Mouse (Mus musculus) kidney, adult 2 months (tissue): Measurements from ENCODE around the gene Prkce. TPM values are rescaled to one million over a fixed set of nuclear protein-coding genes. Genes with fewer than 3 reads are reported as not detected.

Source experiments
- DNase-seq: peaks from one replicate; pipeline ENCODE4 v3.0.0; 2021
- H3K27ac ChIP-seq: fragments of 200-500 bp; 2 replicates; pipeline ENCODE4 v1.5.1; 2012; ENCODE audit warnings: low read depth, low read length, control low read depth, inconsistent platforms; ENCODE audit not compliant: insufficient read depth
- H3K27me3 ChIP-seq: fragments of 200-500 bp; replicated peaks from 2 replicates; pipeline ENCODE4 v1.6.1; 2012; ENCODE audit warnings: mild to moderate bottlenecking, moderate library complexity, low read length, inconsistent platforms; ENCODE audit not compliant: control insufficient read depth, insufficient read depth
- H3K36me3 ChIP-seq: fragments of 200-500 bp; 2 replicates; pipeline ENCODE4 v1.6.1; 2012; ENCODE audit warnings: mild to moderate bottlenecking, moderate library complexity, low read length, inconsistent platforms; ENCODE audit not compliant: control insufficient read depth, insufficient read depth
- H3K4me1 ChIP-seq: fragments of 200-500 bp; 2 replicates; pipeline ENCODE4 v1.6.1; 2011; ENCODE audit warnings: low read length; ENCODE audit not compliant: control insufficient read depth, insufficient read depth
- H3K4me3 ChIP-seq: fragments of 200-500 bp; 2 replicates; pipeline ENCODE4 v1.5.1; 2011; ENCODE audit warnings: mild to moderate bottlenecking, low read depth, low read length, control low read depth; ENCODE audit not compliant: insufficient read depth
- CTCF ChIP-seq: fragments of 200-500 bp; conservative IDR thresholded peaks from 2 replicates; pipeline ENCODE4 v1.5.1; 2011; ENCODE audit warnings: low read depth, mild to moderate bottlenecking, control low read depth, low read length, moderate library complexity, mixed read lengths; ENCODE audit not compliant: insufficient read depth, insufficient read length
- POLR2A ChIP-seq: fragments of 200-500 bp; IDR thresholded peaks from one replicate; pipeline ENCODE4 v1.6.1; 2011; ENCODE audit warnings: low read depth, low read length, control low read depth
- WGBS: fragments of 180-500 bp; shearing (Covaris S2); methylation state at CpG from one replicate; pipeline ENCODE4 v1.1.7; 2018; 5-methylcytosine and 5-hydroxymethylcytosine counted together
- polyA plus RNA-seq: library from polyadenylated mRNA; depleted of rRNA; stranded (reverse); fragments of >200 nt; gene quantifications from 2 replicates; pipeline ENCODE4 v1.2.3, GENCODE M21; 2012; rRNA removed

Gene Prkce
- polyA plus RNA-seq, 1 experiment = 6.1 TPM

DNA sequence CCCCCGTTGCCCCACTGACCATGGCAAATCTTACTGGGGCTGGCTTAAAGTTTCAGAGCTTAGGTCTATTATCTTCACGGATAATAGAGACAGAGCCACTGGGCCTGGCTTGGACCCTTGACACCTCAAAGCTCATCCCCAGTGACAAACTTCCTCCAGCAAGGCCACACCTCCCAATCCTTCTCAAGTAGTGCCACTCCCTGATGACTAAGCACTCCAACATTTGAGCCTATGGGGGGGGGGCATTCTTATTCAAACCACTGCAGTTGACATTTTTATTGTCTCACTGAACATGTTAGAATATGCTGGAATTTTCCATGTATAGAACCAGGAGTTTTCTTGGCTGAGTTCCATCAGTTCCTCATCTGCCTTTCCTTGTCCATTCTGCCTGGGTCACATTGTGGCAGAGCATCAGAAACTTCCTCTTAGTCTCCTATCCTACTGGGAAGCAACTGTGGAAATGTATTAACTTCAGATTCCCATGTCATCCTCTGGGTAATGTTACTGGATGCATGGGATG lies 523.3 kb downstream of the Prkce start:
- no peaks in the 10 kb centered on the region for H3K4me1 ChIP-seq
- TF ChIP-seq CTCF = no peak
- TF ChIP-seq POLR2A = no peak
- no peak overlapping the region for H3K27ac ChIP-seq
- H3K27me3 ChIP-seq = no peaks in the 10 kb centered on the region
- 92% methylated on average over 2 of the region's 2 CpGs for WGBS
- no peaks in the 10 kb centered on the region for H3K36me3 ChIP-seq
- no peak overlapping the region for H3K4me3 ChIP-seq
- no peak for DNase-seq

GRCm38 (mm10) chr17:86697751-86698150 lies 530.2 kb downstream of the Prkce start:
- Histone ChIP-seq H3K4me1 (no peaks in the 10 kb centered on the region), H3K27me3 (no peaks in the 10 kb centered on the region), H3K4me3 (no peak overlapping the region), H3K36me3 (no peaks in the 10 kb centered on the region), H3K27ac (no peak overlapping the region)
- WGBS = 94% methylated on average over 2 of the region's 2 CpGs
- no peak for DNase-seq
- TF ChIP-seq CTCF = no peak
- TF ChIP-seq POLR2A = no peak

GRCm38 (mm10) chr17:86703336-86703735 lies 535.8 kb downstream of the Prkce start:
- WGBS = 91% methylated on average over 4 of the region's 4 CpGs
- Histone ChIP-seq H3K27me3 (no peaks in the 10 kb centered on the region), H3K4me3 (no peak overlapping the region), H3K4me1 (no peaks in the 10 kb centered on the region), H3K36me3 (no peaks in the 10 kb centered on the region), H3K27ac (no peak overlapping the region)
- TF ChIP-seq CTCF (no peak), POLR2A (no peak)
- DNase-seq = no peak

DNA sequence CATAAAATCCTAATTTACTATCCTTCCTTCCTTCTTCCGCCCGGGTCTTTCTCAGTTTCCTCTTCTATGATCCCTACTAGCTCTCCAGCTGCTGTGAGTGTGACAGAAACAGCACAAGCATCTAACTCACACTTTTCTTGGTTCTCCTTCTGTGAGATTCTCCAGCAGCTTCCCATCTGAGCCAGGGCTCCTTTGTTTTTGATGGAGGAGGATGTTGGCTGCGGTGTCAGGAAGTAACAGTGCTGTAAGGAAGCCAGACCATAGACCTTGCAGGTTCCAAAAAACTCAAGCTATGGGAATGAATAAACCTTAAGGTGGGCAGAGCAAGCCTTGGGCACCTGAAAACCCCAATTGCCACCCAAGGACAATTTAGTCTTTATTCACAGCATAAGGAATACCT lies 537.7 kb downstream of the Prkce start:
- 60% methylated on average over 3 of the region's 3 CpGs for WGBS

DNA sequence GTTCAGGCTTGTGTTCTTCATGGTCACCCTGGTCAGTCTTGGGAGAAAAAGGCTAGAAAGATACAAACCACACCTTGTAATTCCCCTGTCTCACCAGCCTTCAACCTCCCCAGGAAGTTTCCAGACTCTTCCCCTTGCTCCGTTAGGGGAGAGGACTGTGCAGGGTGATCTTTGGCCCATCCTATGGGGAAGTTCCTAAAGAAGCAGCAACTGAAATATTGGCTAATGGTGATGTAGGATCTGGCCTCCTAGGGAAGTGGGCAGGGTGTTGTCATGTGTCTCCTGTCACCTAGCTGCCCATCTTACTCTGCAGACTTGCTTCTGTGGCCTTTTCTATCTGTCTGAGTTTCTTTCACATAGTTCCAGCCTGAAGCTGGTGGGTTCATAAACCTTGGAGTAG lies 538.9 kb downstream of the Prkce start:
- TF ChIP-seq POLR2A (no peak), CTCF (no peak)
- Histone ChIP-seq H3K36me3 (no peaks in the 10 kb centered on the region), H3K4me1 (no peaks in the 10 kb centered on the region), H3K27ac (no peak overlapping the region), H3K4me3 (no peak overlapping the region), H3K27me3 (no peaks in the 10 kb centered on the region)
- 85% methylated on average over 1 of the region's 1 CpGs for WGBS
- DNase-seq = no peak

More for the DNA sequence above, 537.7 kb downstream of the Prkce start:
- TF ChIP-seq CTCF (no peak), POLR2A (no peak)
- H3K4me3 ChIP-seq = no peak overlapping the region
- no peaks in the 10 kb centered on the region for H3K27me3 ChIP-seq
- H3K27ac ChIP-seq = no peak overlapping the region
- DNase-seq = peak; percentile 50
- H3K4me1 ChIP-seq = no peaks in the 10 kb centered on the region
- no peaks in the 10 kb centered on the region for H3K36me3 ChIP-seq

Other genes starting within 250 kb of the Prkce start
- 2.3 and 3.6 TPM in 2 replicates for gene Srbd1, start 22.6 kb upstream of the Prkce start, polyA plus RNA-seq